Mouse (Mus musculus) spleen, adult 2 months (tissue): ENCODE data around the gene Gm10644.

ENCODE experiments used
- CTCF ChIP-seq: fragments of 200-500 bp; IDR thresholded peaks from 2 replicates; pipeline ENCODE4 v1.5.1; 2011; ENCODE audit warnings: mild to moderate bottlenecking, inconsistent platforms; ENCODE audit not compliant: insufficient read depth, insufficient read length, insufficient replicate concordance; ENCODE audit errors: extremely low read depth
- POLR2A ChIP-seq: fragments of 200-500 bp; IDR thresholded peaks from 2 replicates; pipeline ENCODE4 v1.6.1; 2011; ENCODE audit warnings: low read depth, low read length, inconsistent platforms

- TF ChIP-seq CTCF (no peak), POLR2A (no peak)
Observed at GRCm38 (mm10) chr8:83909311-83909710, 45.7 kb downstream of the Gm10644 start.
